Mouse (Mus musculus): ENCODE measurements at regions not wholly inside any gene's neighbourhood (a gene's known extent, or its start where the extent isn't known, plus 50 kb on each side); places are given as distances from the start of the nearest gene placed in this dataset.

DNA sequence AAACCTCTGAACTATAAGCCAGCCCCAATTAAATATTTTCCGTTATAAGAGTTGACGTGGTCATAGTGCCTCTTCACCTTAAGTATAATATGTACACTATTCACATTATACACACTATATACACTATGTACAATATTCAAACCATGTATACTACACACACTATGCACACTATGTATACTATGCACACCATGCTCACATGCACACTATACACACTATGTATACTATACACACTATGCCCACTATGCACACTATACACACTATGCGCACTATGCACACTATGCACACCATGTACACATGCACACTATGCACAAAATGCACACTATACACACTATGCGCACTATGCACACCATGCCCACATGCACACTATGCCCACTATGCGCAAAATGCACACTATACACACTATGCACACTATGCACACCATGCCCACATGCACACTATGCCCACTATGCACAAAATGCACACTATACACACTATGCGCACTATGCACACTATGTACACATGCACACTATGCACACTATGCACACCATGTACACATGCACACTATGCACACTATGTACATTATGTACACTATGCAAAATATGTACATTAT lies 72.2 kb upstream of the Trpc3 start:
- Histone ChIP-seq H3K9me3 (replicated peaks; ENCODE audit: low read length) (no peaks in the 10 kb centered on the region), H3K36me3 (replicated peaks in 1 of 2; ENCODE audit: control insufficient read depth in 1 of 2, insufficient read depth in 1 of 2, low read length in 1 of 2) (no peaks in the 10 kb centered on the region), H3K9ac (ENCODE audit: insufficient read depth, low read depth) (no peak overlapping the region), H3K4me3 (replicated peaks in 1 of 3; ENCODE audit: low read depth in 2 of 3, low read length in 2 of 3, poor library complexity in 1 of 3) (peak overlapping the region in 1 of 3 experiments; percentile 29), H3K27ac (ENCODE audit: insufficient read depth, low read depth) (no peak overlapping the region), H3K79me2 (replicated peaks; ENCODE audit: control insufficient read depth, extremely low read depth, insufficient read depth, poor library complexity, severe bottlenecking) (no peaks in the 10 kb centered on the region), H3K4me2 (ENCODE audit: insufficient read depth, low read depth, poor library complexity, severe bottlenecking) (no peak overlapping the region), H3K4me1 (ENCODE audit: control insufficient read depth in 1 of 2, insufficient read depth in 2 of 2) (peaks cover 3 to 4% of the 10 kb centered on the region in 2 experiments; a peak in 1 of 4 replicates), H3K27me3 (replicated peaks) (no peaks in the 10 kb centered on the region)
- dilution Hi-C loops (cut with MboI; ENCODE audit: extremely low pct_ligation_motif_present, extremely low pct_unique_long_range_greater_than_20kb, low sequenced_read_pairs), result no loop called here
- in situ Hi-C loops (cut with MboI; ENCODE audit: low pct_ligation_motif_present, low pct_unique_long_range_greater_than_20kb, low sequenced_read_pairs), result no loop called here
- TF ChIP-seq MAFK (IDR thresholded peaks at IDR 0.05; ENCODE audit: insufficient replicate concordance, low read length) (no peak), CHD2 (IDR thresholded peaks at IDR 0.05; ENCODE audit: low read length) (no peak), ELF1 (IDR thresholded peaks at IDR 0.05; ENCODE audit: low read depth, low read length) (no peak), MAX (IDR thresholded peaks at IDR 0.05; ENCODE audit: low read length) (no peak), MAZ (IDR thresholded peaks at IDR 0.05; ENCODE audit: low read depth, low read length) (no peak), ZNF384 (IDR thresholded peaks at IDR 0.05; ENCODE audit: low read depth, low read length) (no peak), IRF4 (IDR thresholded peaks at IDR 0.05; ENCODE audit: low read depth, low read length) (no peak), SIN3A (IDR thresholded peaks at IDR 0.05; ENCODE audit: low read length) (no peak), ETS1 (conservative IDR thresholded peaks at IDR 0.05; ENCODE audit: low read depth, low read length) (no peak), KAT2A (IDR thresholded peaks at IDR 0.05; ENCODE audit: insufficient replicate concordance, low read length) (no peak), NRF1 (IDR thresholded peaks at IDR 0.05; ENCODE audit: low read depth, low read length) (no peak), USF2 (conservative IDR thresholded peaks at IDR 0.05; ENCODE audit: low read depth, low read length) (no peak), E2F4 (IDR thresholded peaks at IDR 0.05; ENCODE audit: insufficient replicate concordance, low read depth, low read length) (no peak)
- DNase-seq (ENCODE audit: extremely low read depth), result no peak

DNA sequence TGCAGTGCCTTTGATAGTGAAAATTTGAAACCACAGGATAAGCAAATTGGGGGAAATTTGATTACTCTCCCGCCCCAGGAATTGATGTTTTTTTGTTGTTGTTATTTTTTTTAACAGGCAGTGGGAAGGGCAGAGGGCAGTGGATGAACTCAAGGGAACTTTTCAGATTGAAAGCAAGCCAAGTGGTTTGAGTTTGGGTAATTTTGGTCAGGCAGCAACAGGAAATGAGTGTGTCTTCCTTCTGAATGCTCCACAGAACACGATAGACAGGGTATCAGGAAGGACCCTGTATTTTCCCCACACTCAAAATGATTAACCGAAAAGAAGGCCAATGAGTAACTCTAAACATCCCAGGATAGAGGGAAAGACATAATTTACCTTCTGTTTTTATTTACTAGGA lies 72.9 kb upstream of the Trpc3 start:
- Histone ChIP-seq H3K9me3 (replicated peaks; ENCODE audit: low read length) (no peaks in the 10 kb centered on the region), H3K79me2 (replicated peaks; ENCODE audit: control insufficient read depth, extremely low read depth, insufficient read depth, poor library complexity, severe bottlenecking) (no peaks in the 10 kb centered on the region), H3K36me3 (replicated peaks in 1 of 2; ENCODE audit: control insufficient read depth in 1 of 2, insufficient read depth in 1 of 2, low read length in 1 of 2) (no peaks in the 10 kb centered on the region), H3K4me3 (replicated peaks in 1 of 3; ENCODE audit: low read depth in 2 of 3, low read length in 2 of 3, poor library complexity in 1 of 3) (no peak overlapping the region), H3K27me3 (replicated peaks) (no peaks in the 10 kb centered on the region), H3K9ac (ENCODE audit: insufficient read depth, low read depth) (no peak overlapping the region), H3K4me1 (ENCODE audit: control insufficient read depth in 1 of 2, insufficient read depth in 2 of 2) (peaks cover 3 to 4% of the 10 kb centered on the region in 2 experiments; a peak in 1 of 4 replicates), H3K27ac (ENCODE audit: insufficient read depth, low read depth) (no peak overlapping the region), H3K4me2 (ENCODE audit: insufficient read depth, low read depth, poor library complexity, severe bottlenecking) (no peak overlapping the region)
- no peak for DNase-seq (ENCODE audit: extremely low read depth)
- dilution Hi-C loops (cut with MboI; ENCODE audit: extremely low pct_ligation_motif_present, extremely low pct_unique_long_range_greater_than_20kb, low sequenced_read_pairs), result no loop called here
- TF ChIP-seq MAX (IDR thresholded peaks at IDR 0.05; ENCODE audit: low read length), result no peak
- no peak for TF ChIP-seq PAX5 (IDR thresholded peaks at IDR 0.05; ENCODE audit: low read length)
- TF ChIP-seq EP300 (IDR thresholded peaks at IDR 0.05; ENCODE audit: low read length), result no peak
- TF ChIP-seq KAT2A (IDR thresholded peaks at IDR 0.05; ENCODE audit: insufficient replicate concordance, low read length), result no peak
- TF ChIP-seq ETS1 (conservative IDR thresholded peaks at IDR 0.05; ENCODE audit: low read depth, low read length), result no peak
- no peak for TF ChIP-seq TBP (conservative IDR thresholded peaks at IDR 0.05; ENCODE audit: low read depth, low read length)
- no peak for TF ChIP-seq BHLHE40 (IDR thresholded peaks at IDR 0.05; ENCODE audit: low read depth, low read length)
- TF ChIP-seq ELF1 (IDR thresholded peaks at IDR 0.05; ENCODE audit: low read depth, low read length), result no peak
- no peak for TF ChIP-seq MAZ (IDR thresholded peaks at IDR 0.05; ENCODE audit: low read depth, low read length)
- no peak for TF ChIP-seq JUN (IDR thresholded peaks at IDR 0.05; ENCODE audit: insufficient read depth, low read depth, low read length)
- TF ChIP-seq MEF2A (IDR thresholded peaks at IDR 0.05; ENCODE audit: borderline replicate concordance, low read depth, low read length), result no peak
- no peak for TF ChIP-seq USF1 (IDR thresholded peaks at IDR 0.05; ENCODE audit: low read depth, low read length)
- TF ChIP-seq CTCF (conservative IDR thresholded peaks at IDR 0.05 in 1 of 2, IDR thresholded peaks at IDR 0.05 in 1 of 2; ENCODE audit: low read depth in 2 of 2, low read length in 2 of 2), result no peak
- no peak for TF ChIP-seq IRF4 (IDR thresholded peaks at IDR 0.05; ENCODE audit: low read depth, low read length)
- no peak for TF ChIP-seq SMC3 (IDR thresholded peaks at IDR 0.05; ENCODE audit: low read depth, low read length)
- TF ChIP-seq SIN3A (IDR thresholded peaks at IDR 0.05; ENCODE audit: low read length), result no peak
- no peak for TF ChIP-seq POLR2AphosphoS2 (IDR thresholded peaks at IDR 0.05; ENCODE audit: low read depth, low read length)
- no peak for TF ChIP-seq TCF12 (IDR thresholded peaks at IDR 0.05; ENCODE audit: low read depth, low read length)
- in situ Hi-C loops (cut with MboI; ENCODE audit: low pct_ligation_motif_present, low pct_unique_long_range_greater_than_20kb, low sequenced_read_pairs), result no loop called here

Measured in CH12.LX (cell line).